Mouse (Mus musculus) layer of hippocampus, adult 9-11 months (tissue): ENCODE measurements at regions not wholly inside any gene's neighbourhood (a gene's known extent, or its start where the extent isn't known, plus 50 kb on each side); places are given as distances from the start of the nearest gene placed in this dataset.
A peak's percentile ranks its signal among the peaks of the same experiment; 100 is the strongest.

ENCODE experiments used
- DNase-seq: peaks from one replicate; pipeline ENCODE4 v3.0.0; 2022

- no peak for DNase-seq
These were observed 212.2 kb downstream of the Cdh7 start for GRCm38 (mm10) chr1:110194481-110194880.

GRCm38 (mm10) chr1:110215956-110216355, 233.7 kb downstream of the Cdh7 start:
- peak; percentile 1 for DNase-seq

DNA sequence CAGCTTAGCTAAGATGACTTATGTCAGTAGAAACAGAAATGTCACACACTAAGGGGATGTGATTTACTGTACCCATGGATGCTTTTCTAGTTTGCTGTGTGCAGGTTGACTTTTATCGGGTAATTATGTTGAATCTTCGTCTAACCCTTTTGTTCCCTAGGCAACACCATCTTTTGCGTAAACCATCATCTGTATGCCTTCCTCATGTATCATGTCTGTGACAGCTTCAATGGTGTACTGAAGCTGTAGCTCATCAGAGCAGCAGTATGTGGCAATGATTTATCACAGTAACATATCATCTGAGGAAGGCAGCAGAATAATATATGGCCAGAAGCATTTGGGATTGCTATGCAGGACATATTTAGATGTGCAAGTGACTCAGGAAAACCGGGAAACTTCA, 264.0 kb downstream of the Cdh7 start:
- DNase-seq = no peak
